Mouse (Mus musculus): ENCODE results near the gene Il17d.

Il17d gene

GRCm38 (mm10) chr14:57535646-57536045 is 11.1 kb downstream of the Il17d start:
- DNase-seq (ENCODE audit: low spot score) = no peak

- no peak for DNase-seq (ENCODE audit: low spot score)
Measured at GRCm38 (mm10) chr14:57536820-57537219, 12.2 kb downstream of the Il17d start.

- no peak for DNase-seq (ENCODE audit: low spot score)
Measured at GRCm38 (mm10) chr14:57537261-57538015, 12.9 kb downstream of the Il17d start.

GRCm38 (mm10) chr14:57540683-57541082 is 16.1 kb downstream of the Il17d start:
- no peak for DNase-seq (ENCODE audit: low spot score)

- no peak for DNase-seq (ENCODE audit: low spot score)
Measured at GRCm38 (mm10) chr14:57542231-57542630, 17.7 kb downstream of the Il17d start.

- no peak for DNase-seq (ENCODE audit: low spot score)
Measured at GRCm38 (mm10) chr14:57543420-57544039, 19.0 kb downstream of the Il17d start.

GRCm38 (mm10) chr14:57545526-57545925 is 20.9 kb downstream of the Il17d start:
- no peak for DNase-seq (ENCODE audit: low spot score)

GRCm38 (mm10) chr14:57546131-57546530 is 21.6 kb downstream of the Il17d start:
- no peak for DNase-seq (ENCODE audit: low spot score)

GRCm38 (mm10) chr14:57546557-57547021 is 22.0 kb downstream of the Il17d start:
- no peak for DNase-seq (ENCODE audit: low spot score)

GRCm38 (mm10) chr14:57547062-57547461 is 22.5 kb downstream of the Il17d start:
- no peak for DNase-seq (ENCODE audit: low spot score)

- DNase-seq (ENCODE audit: low spot score) = no peak
Measured at GRCm38 (mm10) chr14:57552945-57553344, 28.4 kb downstream of the Il17d start.

GRCm38 (mm10) chr14:57554434-57554833 is 29.9 kb downstream of the Il17d start:
- DNase-seq (ENCODE audit: low spot score) = no peak

GRCm38 (mm10) chr14:57555471-57556070 is 31.0 kb downstream of the Il17d start:
- DNase-seq (ENCODE audit: low spot score) = no peak

GRCm38 (mm10) chr14:57556922-57557321 is 32.3 kb downstream of the Il17d start:
- no peak for DNase-seq (ENCODE audit: low spot score)

- DNase-seq (ENCODE audit: low spot score) = no peak
Measured at GRCm38 (mm10) chr14:57565626-57566025, 41.0 kb downstream of the Il17d start.

GRCm38 (mm10) chr14:57571155-57572133 is 46.9 kb downstream of the Il17d start, which contains the start of gene Eef1akmt1:
Gene Eef1akmt1 (minus strand): TSS chr14:57571612.
- DNase-seq (ENCODE audit: low spot score) = peak; percentile 94

GRCm38 (mm10) chr14:57574792-57575587 is 50.4 kb downstream of the Il17d start:
- DNase-seq (ENCODE audit: low spot score) = no peak

GRCm38 (mm10) chr14:57576364-57577060 is 51.9 kb downstream of the Il17d start:
- no peak for DNase-seq (ENCODE audit: low spot score)

- DNase-seq (ENCODE audit: low spot score) = no peak
Measured at GRCm38 (mm10) chr14:57591830-57592229, 67.3 kb downstream of the Il17d start.

Measured in testis, postnatal 14 days (tissue).